Mouse (Mus musculus): ENCODE results near the gene Pacs2.
A peak's percentile ranks its signal among the peaks of the same experiment; 100 is the strongest.

Pacs2 gene

GRCm38 (mm10) chr12:113012443-113012842 is 1.9 kb upstream of the Pacs2 start:
- no peak for DNase-seq (ENCODE audit: low read depth, low spot score)

- no peak for DNase-seq (ENCODE audit: low read depth, low spot score)
Observed at GRCm38 (mm10) chr12:113013021-113013491, 1.3 kb upstream of the Pacs2 start.

GRCm38 (mm10) chr12:113014561-113015556 is 551 bp downstream of the Pacs2 start:
- DNase-seq (ENCODE audit: low read depth, low spot score) = peak; percentile 77

GRCm38 (mm10) chr12:113015956-113016355 is 1.6 kb downstream of the Pacs2 start:
- DNase-seq (ENCODE audit: low read depth, low spot score) = no peak

GRCm38 (mm10) chr12:113016976-113017375 is 2.7 kb downstream of the Pacs2 start:
- DNase-seq (ENCODE audit: low read depth, low spot score) = no peak

DNA sequence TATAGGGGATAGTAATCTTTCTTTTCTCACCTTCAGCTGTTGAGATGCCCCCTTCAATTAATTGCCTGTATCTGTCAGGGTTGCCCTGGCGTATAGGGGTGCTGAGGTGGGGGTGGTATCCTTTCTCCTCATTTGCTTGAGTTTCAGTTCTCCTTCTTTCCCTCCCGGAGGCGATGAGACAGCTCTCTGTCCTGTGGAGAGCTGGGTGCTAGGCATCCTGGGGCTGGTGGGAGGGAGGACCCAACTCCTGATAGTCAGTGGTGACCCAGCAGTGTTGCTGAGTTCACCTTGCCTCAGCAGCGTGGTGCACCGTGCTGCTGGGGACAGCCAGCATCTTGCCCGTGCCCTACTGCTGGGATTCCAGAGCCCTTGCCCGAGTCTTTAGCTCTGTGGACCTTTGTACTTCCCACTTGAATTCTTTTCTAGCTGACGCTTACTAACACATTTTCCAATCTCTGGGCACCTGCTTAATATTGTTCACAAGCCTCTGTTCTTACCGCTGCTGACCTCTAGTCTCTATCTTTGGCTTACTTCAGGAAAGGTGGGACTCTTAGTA is 3.2 kb downstream of the Pacs2 start:
- no peak for DNase-seq (ENCODE audit: low read depth, low spot score)

DNA sequence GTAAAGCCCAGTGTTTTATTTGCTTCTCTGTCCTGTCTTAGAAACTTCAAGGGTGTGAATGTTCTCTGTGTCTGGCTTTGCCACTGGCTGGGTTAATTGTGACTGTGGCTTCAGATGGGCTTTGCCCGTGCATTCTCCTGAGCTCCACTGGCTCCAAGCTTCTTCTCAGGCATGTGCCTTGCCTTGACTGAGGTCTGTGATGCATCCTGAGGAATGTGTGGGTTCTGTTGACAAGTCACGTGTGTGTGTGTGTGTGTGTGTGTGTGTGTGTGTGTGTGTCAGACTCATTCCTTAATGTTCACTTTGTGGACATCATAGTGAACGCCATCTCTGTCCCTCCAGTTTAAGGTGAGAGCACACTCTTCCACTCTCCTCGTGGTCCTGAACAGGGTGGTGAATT is 4.5 kb downstream of the Pacs2 start:
- DNase-seq (ENCODE audit: low read depth, low spot score) = no peak

- DNase-seq (ENCODE audit: low read depth, low spot score) = no peak
Observed at GRCm38 (mm10) chr12:113021488-113021887, 7.2 kb downstream of the Pacs2 start.

- no peak for DNase-seq (ENCODE audit: low read depth, low spot score)
Observed at GRCm38 (mm10) chr12:113023082-113023481, 8.8 kb downstream of the Pacs2 start.

GRCm38 (mm10) chr12:113026557-113026956 is 12.2 kb downstream of the Pacs2 start:
- DNase-seq (ENCODE audit: low read depth, low spot score) = no peak

- DNase-seq (ENCODE audit: low read depth, low spot score) = no peak
Observed at GRCm38 (mm10) chr12:113027495-113027894, 13.2 kb downstream of the Pacs2 start.

GRCm38 (mm10) chr12:113028067-113028466 is 13.8 kb downstream of the Pacs2 start:
- DNase-seq (ENCODE audit: low read depth, low spot score) = no peak

GRCm38 (mm10) chr12:113028898-113029297 is 14.6 kb downstream of the Pacs2 start:
- DNase-seq (ENCODE audit: low read depth, low spot score) = no peak

GRCm38 (mm10) chr12:113030046-113030445 is 15.7 kb downstream of the Pacs2 start:
- DNase-seq (ENCODE audit: low read depth, low spot score) = no peak

- DNase-seq (ENCODE audit: low read depth, low spot score) = no peak
Observed at GRCm38 (mm10) chr12:113030993-113031392, 16.7 kb downstream of the Pacs2 start.

DNA sequence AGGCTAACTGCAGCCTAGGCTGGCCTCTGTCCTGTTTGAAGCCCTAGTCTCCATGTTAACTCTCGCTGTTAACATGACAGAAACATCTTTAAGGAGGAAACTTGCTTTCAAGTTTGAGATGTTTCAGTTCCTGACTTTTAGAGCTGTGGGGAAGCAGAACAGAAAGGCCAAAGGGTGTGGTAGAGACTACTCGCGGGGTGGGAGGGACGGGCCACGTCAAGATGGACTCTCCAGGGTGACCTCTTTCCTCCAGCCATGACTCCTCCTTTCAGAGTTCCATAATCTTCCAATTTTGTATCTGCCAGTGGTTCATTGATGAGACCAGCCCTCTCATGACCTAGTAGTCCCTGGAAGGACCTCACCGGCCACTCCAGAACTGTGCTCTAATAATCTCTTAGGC is 17.1 kb downstream of the Pacs2 start:
- DNase-seq (ENCODE audit: low read depth, low spot score) = no peak

GRCm38 (mm10) chr12:113032296-113033250 is 18.3 kb downstream of the Pacs2 start:
- no peak for DNase-seq (ENCODE audit: low read depth, low spot score)

DNA sequence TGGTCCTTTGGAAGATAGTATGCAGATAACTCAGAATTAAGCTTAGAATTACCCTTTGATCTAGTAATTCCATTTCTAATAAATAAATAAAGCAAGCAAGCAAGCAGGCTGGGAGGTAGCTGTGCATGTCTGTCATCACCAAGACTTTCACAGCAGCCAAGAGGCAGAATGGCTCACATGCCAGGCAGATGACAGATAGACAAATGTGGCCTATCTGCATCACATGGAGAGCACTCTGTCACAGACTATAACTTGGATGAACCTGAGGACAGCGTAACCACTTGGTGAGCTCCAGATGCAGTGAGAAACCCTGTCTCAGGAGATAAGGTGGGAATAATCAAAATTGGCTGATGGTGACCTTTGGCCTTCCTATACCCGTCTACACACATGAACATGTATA is 20.8 kb downstream of the Pacs2 start:
- no peak for DNase-seq (ENCODE audit: low read depth, low spot score)

- no peak for DNase-seq (ENCODE audit: low read depth, low spot score)
Observed at GRCm38 (mm10) chr12:113036996-113037395, 22.7 kb downstream of the Pacs2 start.

GRCm38 (mm10) chr12:113038414-113038813 is 24.1 kb downstream of the Pacs2 start:
- no peak for DNase-seq (ENCODE audit: low read depth, low spot score)

Data from A20 (cell line).